Mouse (Mus musculus) forebrain, postnatal 0 days (tissue): ENCODE measurements around the gene Sds. TPM values are rescaled to one million over a fixed set of nuclear protein-coding genes. Genes with fewer than 3 reads are reported as not detected.

ENCODE experiments used
- ATAC-seq: fragments of 200-750 bp; cut with Nextera tagmentation; 2 replicates; pipeline ENCODE4 v1.8.0; 2017; ENCODE audit warnings: mild to moderate bottlenecking, moderate library complexity
- DNase-seq: peaks from one replicate; pipeline ENCODE4 v3.0.0-alpha.2; 2015
- H3K27ac ChIP-seq: fragments of 300-500 bp; sonication (generic); 2 replicates; pipeline ENCODE4 v1.5.1; 2014; ENCODE audit warnings: low read depth, mild to moderate bottlenecking, antibody characterized with exemption, low read length, moderate library complexity, mixed read lengths
- H3K27me3 ChIP-seq: fragments of 300-500 bp; sonication (generic); 2 replicates; pipeline ENCODE4 v1.6.1; 2014; ENCODE audit warnings: mild to moderate bottlenecking, low read length, mixed read lengths; ENCODE audit not compliant: insufficient read depth
- H3K36me3 ChIP-seq: fragments of 300-500 bp; sonication (generic); 2 replicates; pipeline ENCODE4 v1.6.1; 2014; ENCODE audit warnings: mild to moderate bottlenecking, moderate library complexity; ENCODE audit not compliant: insufficient read depth
- H3K4me1 ChIP-seq: fragments of 300-500 bp; sonication (generic); 2 replicates; pipeline ENCODE4 v1.6.1; 2014; ENCODE audit warnings: antibody characterized with exemption; ENCODE audit not compliant: insufficient read depth
- H3K4me2 ChIP-seq: fragments of 300-500 bp; sonication (generic); 2 replicates; pipeline ENCODE4 v1.6.1; 2014; ENCODE audit warnings: low read depth, mild to moderate bottlenecking, moderate library complexity
- H3K4me3 ChIP-seq: fragments of 300-500 bp; sonication (generic); 2 replicates; pipeline ENCODE4 v1.5.1; 2014; ENCODE audit warnings: low read depth, low read length, mixed read lengths
- H3K9ac ChIP-seq: fragments of 300-500 bp; sonication (generic); 2 replicates; pipeline ENCODE4 v1.6.1; 2014; ENCODE audit warnings: mild to moderate bottlenecking
- H3K9me3 ChIP-seq: fragments of 300-500 bp; sonication (generic); 2 replicates; pipeline ENCODE4 v1.6.1; 2016; ENCODE audit warnings: low read length
- CTCF ChIP-seq: sonication (generic); IDR thresholded peaks from 2 replicates; pipeline ENCODE4 v1.5.1; 2016; ENCODE audit warnings: antibody characterized with exemption, control low read depth, low read depth
- WGBS: fragments of 180-500 bp; shearing (Covaris S2); extraction: QIAGEN DNeasy Blood & Tissue Kit; methylation state at CpG from one replicate; pipeline ENCODE4 v1.1.7; 2014; 5-methylcytosine and 5-hydroxymethylcytosine counted together
- polyA plus RNA-seq: library from polyadenylated mRNA; unstranded; fragments of >200 nt; fragmentation: Nextera tagmentation; extraction: Ambion mirVana; gene quantifications from 2 replicates; pipeline ENCODE4 v1.2.1, GENCODE M21; 2015
- total RNA-seq: library from RNA; depleted of rRNA; stranded (reverse); fragments of >200 nt; gene quantifications from 2 replicates; pipeline ENCODE4 v1.2.3, GENCODE M21; 2014; rRNA removed

Sds gene
- total and polyA plus RNA-seq, 2 experiments from 2014 or later: not detected

DNA sequence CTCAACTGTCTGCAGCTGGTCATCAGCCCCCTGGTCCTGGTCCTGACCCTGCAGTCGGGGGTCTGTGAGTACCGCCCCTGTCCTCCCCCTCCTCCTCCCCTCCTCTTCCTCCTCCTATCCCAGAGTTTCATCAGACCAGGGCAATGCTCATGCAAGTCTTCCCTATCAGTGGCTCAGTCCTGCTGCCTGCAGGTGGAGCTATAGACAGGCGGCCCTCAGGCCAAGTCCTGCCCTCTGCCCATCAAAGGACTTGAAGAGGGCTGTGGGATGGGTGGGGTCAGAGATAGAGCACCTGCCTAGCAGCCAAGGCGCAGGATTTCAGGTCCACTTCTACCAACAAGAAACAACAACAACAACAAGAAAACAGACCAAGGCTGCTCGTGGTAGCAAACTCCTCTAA, 49.4 kb downstream of the Sds start:
- H3K4me3 ChIP-seq: no peak overlapping the region
- DNase-seq (no peak), ATAC-seq (no peak)
- no peaks in the 10 kb centered on the region for H3K9me3 ChIP-seq
- peak; percentile 54 for TF ChIP-seq CTCF
- H3K36me3 ChIP-seq: no peaks in the 10 kb centered on the region
- 35% methylated on average over 5 of the region's 5 CpGs for WGBS
- no peaks in the 10 kb centered on the region for H3K27me3 ChIP-seq
- no peak overlapping the region for H3K9ac ChIP-seq
- no peak overlapping the region for H3K4me2 ChIP-seq
- H3K4me1 ChIP-seq: no peaks in the 10 kb centered on the region
- H3K27ac ChIP-seq: no peak overlapping the region

DNA sequence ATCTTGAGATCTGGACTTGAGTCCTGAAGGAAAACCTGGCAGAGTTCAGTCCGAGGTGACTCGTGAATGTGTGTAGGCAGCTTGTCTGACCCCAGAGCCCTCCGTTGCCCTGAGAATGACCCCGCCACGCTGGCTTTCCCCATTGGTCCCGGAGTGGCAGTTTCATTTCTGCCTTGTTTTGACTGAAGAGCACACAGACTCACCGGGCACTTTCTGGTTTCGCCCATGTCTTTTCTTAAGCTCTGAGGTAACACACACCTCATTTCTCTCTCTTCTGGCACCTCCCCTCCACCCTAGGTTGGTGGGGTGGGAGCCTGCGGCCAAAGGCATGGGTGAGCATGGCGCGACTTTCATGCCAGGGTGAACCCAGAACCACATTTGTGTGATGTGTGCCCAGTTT, 50.0 kb downstream of the Sds start:
- no peaks in the 10 kb centered on the region for H3K9me3 ChIP-seq

DNA sequence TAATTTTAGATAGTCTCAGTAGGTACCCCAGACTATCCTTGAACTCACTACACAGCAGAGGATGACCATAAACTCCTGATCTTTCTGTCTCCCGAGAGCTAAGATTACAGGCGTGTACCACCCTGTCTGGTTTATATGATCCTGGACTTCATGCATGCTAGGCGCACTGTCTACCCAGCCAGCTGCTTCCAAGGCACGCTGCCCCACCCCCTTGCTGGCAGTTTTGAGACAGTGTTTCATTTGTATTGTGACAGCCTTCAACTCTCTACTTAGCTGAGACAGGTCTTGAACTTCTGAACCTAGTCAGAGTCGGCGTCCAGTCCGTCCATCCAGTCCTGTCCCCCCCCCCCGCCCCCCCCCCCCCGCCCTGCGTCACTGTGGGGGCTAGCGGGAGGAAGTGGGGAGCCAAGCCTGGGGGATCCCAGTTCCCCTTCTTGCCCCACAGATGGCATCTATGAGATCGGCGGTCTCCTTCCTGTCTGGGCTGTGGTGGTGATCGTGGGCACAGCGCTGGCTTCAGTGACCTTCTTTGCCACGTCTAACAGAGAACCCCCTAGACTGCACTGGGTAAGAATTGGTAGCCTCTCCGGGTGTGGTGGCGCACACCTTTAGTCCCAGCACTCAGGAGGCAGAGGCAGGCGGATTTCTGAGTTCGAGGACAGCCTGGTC, 51.1 kb downstream of the Sds start:
- Histone ChIP-seq H3K9me3 (no peaks in the 10 kb centered on the region), H3K9ac (no peak overlapping the region), H3K4me2 (no peak overlapping the region), H3K27me3 (no peaks in the 10 kb centered on the region), H3K36me3 (no peaks in the 10 kb centered on the region), H3K27ac (no peak overlapping the region), H3K4me1 (no peaks in the 10 kb centered on the region), H3K4me3 (no peak overlapping the region)
- TF ChIP-seq CTCF: no peak
- ATAC-seq: no peak
- 90% methylated on average over 17 of the region's 20 CpGs for WGBS
- no peak for DNase-seq

More for the DNA sequence above, 50.0 kb downstream of the Sds start:
- H3K36me3 ChIP-seq: no peaks in the 10 kb centered on the region
- ATAC-seq (no peak), DNase-seq (no peak)
- no peak overlapping the region for H3K4me3 ChIP-seq
- WGBS: 84% methylated on average over 11 of the region's 11 CpGs
- H3K27me3 ChIP-seq: no peaks in the 10 kb centered on the region
- H3K9ac ChIP-seq: no peak overlapping the region
- no peaks in the 10 kb centered on the region for H3K4me1 ChIP-seq
- H3K27ac ChIP-seq: no peak overlapping the region
- TF ChIP-seq CTCF: no peak
- no peak overlapping the region for H3K4me2 ChIP-seq

DNA sequence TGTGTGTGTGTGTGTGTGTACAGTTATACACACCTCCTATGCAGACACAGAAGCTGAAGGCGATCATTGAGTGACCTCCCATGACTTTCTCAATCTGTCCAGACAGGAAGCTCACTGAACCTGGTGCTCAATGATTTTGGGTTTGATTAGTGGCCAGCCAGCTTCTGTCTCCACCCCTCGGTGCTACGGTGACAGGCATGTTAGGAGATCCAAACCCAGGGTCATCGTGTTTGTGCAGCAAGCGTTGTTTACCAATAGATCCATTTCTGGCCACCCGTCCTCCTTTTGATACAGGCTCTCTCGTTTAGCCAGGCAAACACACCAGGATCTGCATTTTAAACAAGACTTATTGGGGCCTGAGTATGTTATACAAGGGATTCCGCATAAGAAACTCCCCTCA, 55.3 kb downstream of the Sds start:
- no peaks in the 10 kb centered on the region for H3K4me1 ChIP-seq
- 85% methylated on average over 8 of the region's 8 CpGs for WGBS
- no peak overlapping the region for H3K4me3 ChIP-seq
- no peaks in the 10 kb centered on the region for H3K27me3 ChIP-seq
- H3K27ac ChIP-seq: no peak overlapping the region
- DNase-seq (no peak), ATAC-seq (no peak)
- H3K9me3 ChIP-seq: no peaks in the 10 kb centered on the region
- H3K4me2 ChIP-seq: no peak overlapping the region
- no peaks in the 10 kb centered on the region for H3K36me3 ChIP-seq
- no peak overlapping the region for H3K9ac ChIP-seq
- no peak for TF ChIP-seq CTCF

Other genes starting within 250 kb of the Sds start
- 4.6 and 5.4 TPM in 2 replicates for gene Lhx5, start 44.8 kb upstream of the Sds start, total RNA-seq
- gene Lhx5, start 44.8 kb upstream of the Sds start, polyA plus RNA-seq: 1.4 and 3.7 TPM in 2 replicates
- 1.3 and 3.0 TPM in 2 replicates for gene Sdsl, start 3.7 kb upstream of the Sds start, total RNA-seq
- 2.3 and 3.1 TPM in 2 replicates for gene Sdsl, start 3.7 kb upstream of the Sds start, polyA plus RNA-seq
- gene Plbd2, start 27.1 kb downstream of the Sds start, total RNA-seq: 19.5 and 23.7 TPM in 2 replicates
- 33.5 and 39.4 TPM in 2 replicates for gene Plbd2, start 27.1 kb downstream of the Sds start, polyA plus RNA-seq
- gene Slc8b1, start 34.6 kb downstream of the Sds start, total RNA-seq: 2.5 and 4.9 TPM in 2 replicates
- gene Slc8b1, start 34.6 kb downstream of the Sds start, polyA plus RNA-seq: 1.6 and 2.0 TPM in 2 replicates
- 10.0 and 14.3 TPM in 2 replicates for gene Tpcn1, start 112.1 kb downstream of the Sds start, total RNA-seq
- gene Tpcn1, start 112.1 kb downstream of the Sds start, polyA plus RNA-seq: 7.9 and 11.1 TPM in 2 replicates
- gene Iqcd, start 112.5 kb downstream of the Sds start, total RNA-seq: 1.4 and 2.0 TPM in 2 replicates
- 1.4 and 1.8 TPM in 2 replicates for gene Iqcd, start 112.5 kb downstream of the Sds start, polyA plus RNA-seq
- 24.1 and 36.5 TPM in 2 replicates for gene Rita1, start 136.1 kb downstream of the Sds start, total RNA-seq
- gene Rita1, start 136.1 kb downstream of the Sds start, polyA plus RNA-seq: 28.6 and 31.8 TPM in 2 replicates
- gene Ddx54, start 136.2 kb downstream of the Sds start, total RNA-seq: 43.9 and 46.0 TPM in 2 replicates
- gene Ddx54, start 136.2 kb downstream of the Sds start, polyA plus RNA-seq: 35.5 and 40.0 TPM in 2 replicates
- gene Cfap73, start 157.7 kb downstream of the Sds start, total RNA-seq: 1.9 and 2.1 TPM in 2 replicates
- gene Cfap73, start 157.7 kb downstream of the Sds start, polyA plus RNA-seq: 0.68 and 1.2 TPM in 2 replicates
- 25.9 and 36.8 TPM in 2 replicates for gene Rasal1, start 172.3 kb downstream of the Sds start, total RNA-seq
- 14.0 and 20.0 TPM in 2 replicates for gene Rasal1, start 172.3 kb downstream of the Sds start, polyA plus RNA-seq
- gene Dtx1, start 235.4 kb downstream of the Sds start, total RNA-seq: 154 and 193 TPM in 2 replicates
- 59.4 and 65.2 TPM in 2 replicates for gene Dtx1, start 235.4 kb downstream of the Sds start, polyA plus RNA-seq